Mouse (Mus musculus): ENCODE measurements around the gene Fank1.

DNA sequence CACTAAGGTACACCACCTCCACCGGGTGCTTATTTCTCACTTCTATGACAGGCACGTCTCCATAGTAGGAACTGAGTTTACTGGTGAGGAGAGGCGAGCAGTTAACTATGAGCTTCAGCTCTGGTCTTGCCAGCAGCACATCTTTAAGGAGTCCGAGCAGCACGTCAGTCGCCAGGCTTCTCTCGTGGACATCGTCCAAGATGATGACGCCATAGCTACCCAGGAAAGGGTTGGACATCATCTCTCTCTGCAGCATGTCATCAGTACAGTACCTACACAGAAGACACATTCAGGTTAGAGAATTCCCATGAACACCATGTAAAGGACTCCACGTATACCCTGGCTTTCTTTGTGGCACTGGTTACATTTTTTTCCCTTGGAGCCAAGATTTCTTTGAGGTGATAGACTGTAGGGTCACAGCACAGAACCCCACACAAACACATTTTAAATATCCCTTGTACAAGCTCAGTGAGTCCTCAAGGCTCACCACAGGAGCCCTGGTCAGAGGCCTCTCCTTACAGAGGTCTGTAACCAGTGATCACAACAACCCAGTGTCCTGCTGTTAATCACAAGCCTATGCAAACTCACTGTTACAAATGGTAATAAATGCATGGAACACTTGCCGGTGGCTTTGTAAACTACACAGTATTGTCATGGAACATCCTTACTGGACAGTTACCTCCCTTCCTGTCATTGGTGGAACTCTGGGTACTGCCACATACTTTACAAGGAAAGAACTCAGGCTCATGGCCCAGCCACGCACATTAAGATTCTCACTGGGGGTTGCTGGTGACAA lies 33.9 kb upstream of the Fank1 start:
- TF ChIP-seq FLI1 (IDR thresholded peaks at IDR 0.05; ENCODE audit: low read length) (no peak), GATA1 (IDR thresholded peaks at IDR 0.05; ENCODE audit: borderline replicate concordance, low read length) (no peak)
